Mouse (Mus musculus): ENCODE results near the gene Dnm3. TPM values are rescaled to one million over a fixed set of nuclear protein-coding genes. Genes with fewer than 3 reads are reported as not detected.

The Dnm3 gene
- total RNA-seq, 1 experiment, result 0.49 TPM

DNA sequence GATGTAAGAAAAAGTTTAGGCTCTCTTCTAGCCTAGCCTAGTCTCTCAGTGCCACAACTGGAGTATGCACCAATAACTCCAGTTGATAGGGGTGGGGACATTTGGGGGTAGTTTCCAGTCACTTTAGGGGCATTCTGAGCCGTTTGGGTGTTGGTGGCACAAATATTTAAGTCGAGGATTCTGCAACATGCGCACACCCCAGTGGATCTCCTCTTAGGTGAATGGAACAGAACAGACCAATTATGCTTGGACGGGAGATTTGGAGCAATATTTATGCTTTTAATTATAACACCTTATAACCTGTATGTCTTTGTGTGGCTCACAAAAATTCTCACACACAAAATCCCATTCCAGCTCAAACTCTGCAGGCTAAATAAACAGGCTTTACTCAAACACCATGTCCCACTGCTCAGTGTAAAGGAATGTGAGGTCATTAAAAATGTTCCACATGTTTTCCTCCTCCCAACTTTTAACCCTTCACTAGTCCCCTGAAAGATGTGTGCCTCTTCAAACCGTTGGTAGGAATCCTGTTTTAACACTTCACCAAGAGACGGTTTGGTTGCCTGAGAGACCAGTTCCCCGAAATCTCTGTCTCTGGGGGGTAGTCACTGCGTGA lies 462.5 kb downstream of the Dnm3 start:
- in situ Hi-C loops (cut with MboI; ENCODE audit: low sequenced_read_pairs in 2 of 2, unreplicated experiment in 2 of 2), result loop anchor here in 1 of 2 experiments (25.0 kb wide), 1 partner anchor 297 kb away; no protein-coding TSS in a partner anchor
- Histone ChIP-seq H3K4me3 (ENCODE audit: insufficient read depth in 1 of 2, low read depth in 1 of 2, low read length in 2 of 2, poor library complexity in 1 of 2, severe bottlenecking in 1 of 2) (no peak overlapping the region), H3K9ac (ENCODE audit: insufficient read depth, low read depth, low read length, poor library complexity, severe bottlenecking) (no peak overlapping the region), H3K9me3 (ENCODE audit: control insufficient read depth, insufficient read depth, low read depth, low read length) (no peaks in the 10 kb centered on the region), H3K36me3 (ENCODE audit: control insufficient read depth, insufficient read depth, low read length, poor library complexity, severe bottlenecking) (no peaks in the 10 kb centered on the region), H3K4me1 (ENCODE audit: control insufficient read depth in 2 of 2, insufficient read depth in 2 of 2, low read length in 2 of 2, poor library complexity in 1 of 2) (no peaks in the 10 kb centered on the region), H3K27ac (ENCODE audit: insufficient read depth, low read depth, low read length, poor library complexity, severe bottlenecking) (no peak overlapping the region)
- DNase-seq (ENCODE audit: low read depth, low spot score), result no peak
- no peak for TF ChIP-seq ZC3H11A (IDR thresholded peaks at IDR 0.05; ENCODE audit: borderline replicate concordance, low read depth, low read length)
- no peak for TF ChIP-seq ZNF384 (IDR thresholded peaks at IDR 0.05; ENCODE audit: low read depth, low read length)
- TF ChIP-seq CHD2 (IDR thresholded peaks at IDR 0.05; ENCODE audit: low read depth, low read length), result no peak
- TF ChIP-seq HCFC1 (IDR thresholded peaks at IDR 0.05; ENCODE audit: borderline replicate concordance, insufficient read depth, low read length), result no peak

DNA sequence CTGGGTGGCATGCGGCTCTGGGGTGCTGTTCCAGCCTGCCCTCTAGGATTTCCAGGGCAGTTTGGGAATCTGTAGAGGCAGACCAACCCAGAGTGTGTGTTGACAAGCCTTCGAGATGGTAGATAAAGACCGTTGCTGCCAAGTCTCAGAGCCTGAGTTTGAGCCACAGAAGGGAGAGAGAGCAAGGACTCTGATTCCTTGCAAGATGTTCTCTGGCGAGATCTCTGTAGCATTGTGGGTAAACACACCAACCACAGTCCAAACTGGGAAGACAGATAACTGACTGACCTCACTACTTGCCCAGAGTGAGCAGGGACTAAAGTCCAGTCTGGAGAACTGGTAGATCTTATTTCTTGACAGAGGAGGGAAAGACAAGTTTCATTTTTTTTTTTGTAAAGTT lies 464.3 kb downstream of the Dnm3 start:
- Histone ChIP-seq H3K9ac (ENCODE audit: insufficient read depth, low read depth, low read length, poor library complexity, severe bottlenecking) (no peak overlapping the region), H3K27ac (ENCODE audit: insufficient read depth, low read depth, low read length, poor library complexity, severe bottlenecking) (no peak overlapping the region), H3K4me1 (ENCODE audit: control insufficient read depth in 2 of 2, insufficient read depth in 2 of 2, low read length in 2 of 2, poor library complexity in 1 of 2) (no peaks in the 10 kb centered on the region), H3K9me3 (ENCODE audit: control insufficient read depth, insufficient read depth, low read depth, low read length) (no peaks in the 10 kb centered on the region), H3K4me3 (ENCODE audit: insufficient read depth in 1 of 2, low read depth in 1 of 2, low read length in 2 of 2, poor library complexity in 1 of 2, severe bottlenecking in 1 of 2) (no peak overlapping the region), H3K36me3 (ENCODE audit: control insufficient read depth, insufficient read depth, low read length, poor library complexity, severe bottlenecking) (no peaks in the 10 kb centered on the region)
- in situ Hi-C loops (cut with MboI; ENCODE audit: low sequenced_read_pairs in 2 of 2, unreplicated experiment in 2 of 2), result loop anchor here in 1 of 2 experiments (25.0 kb wide), 1 partner anchor 299 kb away; no protein-coding TSS in a partner anchor
- no peak for DNase-seq (ENCODE audit: low read depth, low spot score)
- TF ChIP-seq ZC3H11A (IDR thresholded peaks at IDR 0.05; ENCODE audit: borderline replicate concordance, low read depth, low read length) (no peak), ZNF384 (IDR thresholded peaks at IDR 0.05; ENCODE audit: low read depth, low read length) (no peak), MAFK (IDR thresholded peaks at IDR 0.05; ENCODE audit: insufficient read depth, low read depth, low read length) (no peak), CHD2 (IDR thresholded peaks at IDR 0.05; ENCODE audit: low read depth, low read length) (no peak), HCFC1 (IDR thresholded peaks at IDR 0.05; ENCODE audit: borderline replicate concordance, insufficient read depth, low read length) (no peak)

DNA sequence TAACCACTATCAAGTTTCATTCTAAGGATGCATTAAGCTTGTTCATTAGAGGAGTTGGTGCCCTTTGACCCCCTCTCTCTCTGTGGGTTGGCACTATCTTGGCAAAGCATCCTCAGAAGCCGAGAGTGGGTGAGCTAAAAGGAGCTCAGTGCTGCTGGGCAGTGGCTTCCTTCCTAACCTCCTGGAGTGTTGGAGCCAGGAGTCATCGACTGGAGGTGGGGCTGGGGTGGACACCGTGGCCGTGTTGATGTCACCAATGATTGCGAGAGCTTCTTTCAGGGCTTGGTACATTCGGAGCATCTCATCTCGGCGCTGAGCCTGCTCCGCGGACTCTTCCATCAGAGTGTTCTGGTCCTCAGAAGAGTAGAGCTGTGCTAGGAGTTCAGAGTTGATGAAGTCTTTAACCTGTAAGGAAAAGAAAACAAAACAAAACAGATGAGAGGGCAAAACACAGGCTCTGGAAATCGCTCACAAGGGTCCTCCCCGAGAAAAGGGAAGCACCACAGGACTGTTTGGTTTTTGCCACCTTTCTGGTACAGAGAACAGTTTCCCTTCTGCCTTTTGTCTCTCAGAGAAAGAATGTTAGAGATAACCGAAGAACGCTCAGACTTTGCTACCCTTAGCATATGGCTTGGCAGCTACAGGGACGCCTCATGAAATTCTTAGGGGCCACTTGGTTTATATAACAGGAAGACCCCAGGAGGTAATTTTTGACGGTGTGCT lies 466.1 kb downstream of the Dnm3 start:
- H3K9me3 ChIP-seq (ENCODE audit: control insufficient read depth, insufficient read depth, low read depth, low read length), result no peaks in the 10 kb centered on the region
- TF ChIP-seq CHD2 (IDR thresholded peaks at IDR 0.05; ENCODE audit: low read depth, low read length) (no peak), ZC3H11A (IDR thresholded peaks at IDR 0.05; ENCODE audit: borderline replicate concordance, low read depth, low read length) (no peak), HCFC1 (IDR thresholded peaks at IDR 0.05; ENCODE audit: borderline replicate concordance, insufficient read depth, low read length) (no peak), MAFK (IDR thresholded peaks at IDR 0.05; ENCODE audit: insufficient read depth, low read depth, low read length) (no peak), ZNF384 (IDR thresholded peaks at IDR 0.05; ENCODE audit: low read depth, low read length) (no peak)
- H3K27ac ChIP-seq (ENCODE audit: insufficient read depth, low read depth, low read length, poor library complexity, severe bottlenecking), result no peak overlapping the region
- DNase-seq (ENCODE audit: low read depth, low spot score), result no peak
- H3K9ac ChIP-seq (ENCODE audit: insufficient read depth, low read depth, low read length, poor library complexity, severe bottlenecking), result no peak overlapping the region
- H3K4me1 ChIP-seq (ENCODE audit: control insufficient read depth in 2 of 2, insufficient read depth in 2 of 2, low read length in 2 of 2, poor library complexity in 1 of 2), result no peaks in the 10 kb centered on the region
- no peak overlapping the region for H3K4me3 ChIP-seq (ENCODE audit: insufficient read depth in 1 of 2, low read depth in 1 of 2, low read length in 2 of 2, poor library complexity in 1 of 2, severe bottlenecking in 1 of 2)
- no peaks in the 10 kb centered on the region for H3K36me3 ChIP-seq (ENCODE audit: control insufficient read depth, insufficient read depth, low read length, poor library complexity, severe bottlenecking)
- in situ Hi-C loops (cut with MboI; ENCODE audit: low sequenced_read_pairs in 2 of 2, unreplicated experiment in 2 of 2), result loop anchor here in 1 of 2 experiments (25.0 kb wide), 1 partner anchor 301 kb away; no protein-coding TSS in a partner anchor

DNA sequence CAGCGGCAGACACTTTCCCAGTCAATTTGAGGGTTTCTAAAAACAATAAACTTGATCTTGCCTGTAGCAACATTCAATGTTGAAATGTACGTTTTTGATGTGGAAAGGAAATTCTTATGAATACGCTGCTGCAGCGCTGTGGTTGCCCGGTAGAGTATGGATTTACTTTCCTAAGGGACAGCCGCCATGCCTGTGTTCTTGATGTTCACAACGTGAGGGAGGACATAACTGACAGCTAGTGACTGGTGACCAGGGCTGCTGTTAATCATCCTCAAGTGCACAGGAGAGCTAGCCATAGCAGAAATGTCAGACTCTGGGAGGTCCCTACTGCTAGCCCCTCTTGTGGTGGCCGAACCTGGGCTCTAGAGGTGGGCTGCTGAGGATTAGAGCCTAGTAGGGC lies 468.7 kb downstream of the Dnm3 start:
- Histone ChIP-seq H3K36me3 (ENCODE audit: control insufficient read depth, insufficient read depth, low read length, poor library complexity, severe bottlenecking) (no peaks in the 10 kb centered on the region), H3K4me1 (ENCODE audit: control insufficient read depth in 2 of 2, insufficient read depth in 2 of 2, low read length in 2 of 2, poor library complexity in 1 of 2) (no peaks in the 10 kb centered on the region), H3K9ac (ENCODE audit: insufficient read depth, low read depth, low read length, poor library complexity, severe bottlenecking) (no peak overlapping the region), H3K27ac (ENCODE audit: insufficient read depth, low read depth, low read length, poor library complexity, severe bottlenecking) (no peak overlapping the region), H3K9me3 (ENCODE audit: control insufficient read depth, insufficient read depth, low read depth, low read length) (no peaks in the 10 kb centered on the region), H3K4me3 (ENCODE audit: insufficient read depth in 1 of 2, low read depth in 1 of 2, low read length in 2 of 2, poor library complexity in 1 of 2, severe bottlenecking in 1 of 2) (no peak overlapping the region)
- in situ Hi-C loops (cut with MboI; ENCODE audit: low sequenced_read_pairs in 2 of 2, unreplicated experiment in 2 of 2), result loop anchor here in 1 of 2 experiments (25.0 kb wide), 1 partner anchor 303 kb away; no protein-coding TSS in a partner anchor
- TF ChIP-seq HCFC1 (IDR thresholded peaks at IDR 0.05; ENCODE audit: borderline replicate concordance, insufficient read depth, low read length), result no peak
- TF ChIP-seq ZC3H11A (IDR thresholded peaks at IDR 0.05; ENCODE audit: borderline replicate concordance, low read depth, low read length), result no peak
- TF ChIP-seq CHD2 (IDR thresholded peaks at IDR 0.05; ENCODE audit: low read depth, low read length), result no peak
- TF ChIP-seq MAFK (IDR thresholded peaks at IDR 0.05; ENCODE audit: insufficient read depth, low read depth, low read length), result no peak
- no peak for TF ChIP-seq ZNF384 (IDR thresholded peaks at IDR 0.05; ENCODE audit: low read depth, low read length)
- no peak for DNase-seq (ENCODE audit: low read depth, low spot score)

All from ES-E14 (cell line).